Mouse (Mus musculus): ENCODE measurements around the gene Olfr930. TPM values are rescaled to one million over a fixed set of nuclear protein-coding genes. Genes with fewer than 3 reads are reported as not detected.

Gene Olfr930
- polyA plus RNA-seq (2014; fragmentation: Illumina TruSeq; extraction: RNeasy Lipid Tissue Mini Kit (QIAGEN cat#74804); ENCODE audit: low read depth, low replicate concordance), result not detected

GRCm38 (mm10) chr9:38929509-38929908 is at the start of gene Olfr930:
Gene Olfr930, plus strand, starts transcription at chr9:38929809.

GRCm38 (mm10) chr9:38972013-38972412 is 42.4 kb downstream of the Olfr930 start, which contains the start of gene Olfr933:
Gene Olfr933, plus strand, starts transcription at chr9:38972313.

Other genes with a start within 250 kb of the Olfr930 start
- gene Olfr919, start 226.1 kb upstream of the Olfr930 start, polyA plus RNA-seq (2014; fragmentation: Illumina TruSeq; extraction: RNeasy Lipid Tissue Mini Kit (QIAGEN cat#74804); ENCODE audit: low read depth, low replicate concordance), result not detected
- gene Vwa5a, start 211.5 kb upstream of the Olfr930 start, polyA plus RNA-seq (2014; fragmentation: Illumina TruSeq; extraction: RNeasy Lipid Tissue Mini Kit (QIAGEN cat#74804); ENCODE audit: low read depth, low replicate concordance), result 120 TPM
- 2.5 TPM for gene Olfr920, start 177.5 kb upstream of the Olfr930 start, polyA plus RNA-seq (2014; fragmentation: Illumina TruSeq; extraction: RNeasy Lipid Tissue Mini Kit (QIAGEN cat#74804); ENCODE audit: low read depth, low replicate concordance)
- gene Olfr921, start 156.7 kb upstream of the Olfr930 start, polyA plus RNA-seq (2014; fragmentation: Illumina TruSeq; extraction: RNeasy Lipid Tissue Mini Kit (QIAGEN cat#74804); ENCODE audit: low read depth, low replicate concordance), result not detected
- gene Olfr922, start 115.2 kb upstream of the Olfr930 start, polyA plus RNA-seq (2014; fragmentation: Illumina TruSeq; extraction: RNeasy Lipid Tissue Mini Kit (QIAGEN cat#74804); ENCODE audit: low read depth, low replicate concordance), result not detected
- not detected for gene Olfr923, start 103.3 kb upstream of the Olfr930 start, polyA plus RNA-seq (2014; fragmentation: Illumina TruSeq; extraction: RNeasy Lipid Tissue Mini Kit (QIAGEN cat#74804); ENCODE audit: low read depth, low replicate concordance)
- not detected for gene Olfr924, start 85.4 kb upstream of the Olfr930 start, polyA plus RNA-seq (2014; fragmentation: Illumina TruSeq; extraction: RNeasy Lipid Tissue Mini Kit (QIAGEN cat#74804); ENCODE audit: low read depth, low replicate concordance)
- not detected for gene Olfr26, start 74.7 kb upstream of the Olfr930 start, polyA plus RNA-seq (2014; fragmentation: Illumina TruSeq; extraction: RNeasy Lipid Tissue Mini Kit (QIAGEN cat#74804); ENCODE audit: low read depth, low replicate concordance)
- gene Olfr926, start 52.7 kb upstream of the Olfr930 start, polyA plus RNA-seq (2014; fragmentation: Illumina TruSeq; extraction: RNeasy Lipid Tissue Mini Kit (QIAGEN cat#74804); ENCODE audit: low read depth, low replicate concordance), result not detected
- not detected for gene Olfr933, start 42.5 kb downstream of the Olfr930 start, polyA plus RNA-seq (2014; fragmentation: Illumina TruSeq; extraction: RNeasy Lipid Tissue Mini Kit (QIAGEN cat#74804); ENCODE audit: low read depth, low replicate concordance)
- not detected for gene Olfr934, start 58.5 kb downstream of the Olfr930 start, polyA plus RNA-seq (2014; fragmentation: Illumina TruSeq; extraction: RNeasy Lipid Tissue Mini Kit (QIAGEN cat#74804); ENCODE audit: low read depth, low replicate concordance)
- not detected for gene Olfr935, start 69.9 kb downstream of the Olfr930 start, polyA plus RNA-seq (2014; fragmentation: Illumina TruSeq; extraction: RNeasy Lipid Tissue Mini Kit (QIAGEN cat#74804); ENCODE audit: low read depth, low replicate concordance)
- gene Olfr146, start 93.6 kb downstream of the Olfr930 start, polyA plus RNA-seq (2014; fragmentation: Illumina TruSeq; extraction: RNeasy Lipid Tissue Mini Kit (QIAGEN cat#74804); ENCODE audit: low read depth, low replicate concordance), result not detected
- gene Olfr937, start 135.1 kb downstream of the Olfr930 start, polyA plus RNA-seq (2014; fragmentation: Illumina TruSeq; extraction: RNeasy Lipid Tissue Mini Kit (QIAGEN cat#74804); ENCODE audit: low read depth, low replicate concordance), result not detected
- gene Olfr938, start 149.1 kb downstream of the Olfr930 start, polyA plus RNA-seq (2014; fragmentation: Illumina TruSeq; extraction: RNeasy Lipid Tissue Mini Kit (QIAGEN cat#74804); ENCODE audit: low read depth, low replicate concordance), result not detected
- gene Olfr27, start 198.3 kb downstream of the Olfr930 start, polyA plus RNA-seq (2014; fragmentation: Illumina TruSeq; extraction: RNeasy Lipid Tissue Mini Kit (QIAGEN cat#74804); ENCODE audit: low read depth, low replicate concordance), result not detected
- gene Olfr943, start 236.5 kb downstream of the Olfr930 start, polyA plus RNA-seq (2014; fragmentation: Illumina TruSeq; extraction: RNeasy Lipid Tissue Mini Kit (QIAGEN cat#74804); ENCODE audit: low read depth, low replicate concordance), result not detected

Data from adrenal gland, adult 10 weeks (tissue).